29 mouse cellular contexts compared by ENCODE assay signal in genomic region chr2:90977291-90977690, GRCm38 (mm10). TPM values are rescaled to one million over a fixed set of nuclear protein-coding genes. Genes with fewer than 3 reads are reported as not detected.
A peak's percentile ranks its signal among the peaks of the same experiment; 100 is the strongest.
DNase-seq lines count a peak whose midpoint lies in the region; ATAC-seq and TF ChIP-seq lines count a peak whose summit lies in the region.
"Had no signal": no experiment of that assay in that cellular context is flagged by ENCODE, and none has a peak within 500 bp of the region (broad histone marks: within the 10 kb centered on the region; RNA-seq: fewer than 3 reads in every experiment).

No protein-coding gene starts in this region.

- no peak overlapping the region for H3K4me2 ChIP-seq in hindbrain, postnatal 0 days (ENCODE audit: low read depth, low read length)
- no peak overlapping the region for H3K4me2 ChIP-seq in hindbrain, embryonic 13.5 days
- H3K4me2 ChIP-seq: heart, embryonic 13.5 days; hindbrain, embryonic 12.5 days; limb, embryonic 15.5 days; lung, embryonic 15.5 days; neural tube, embryonic 12.5 days had no signal

- no peak overlapping the region for H3K9ac ChIP-seq in hindbrain, postnatal 0 days (replicated peaks; ENCODE audit: low read length)
- H3K9ac ChIP-seq in hindbrain, embryonic 13.5 days, result no peak overlapping the region
- H3K9ac ChIP-seq: heart, embryonic 13.5 days; hindbrain, embryonic 12.5 days; limb, embryonic 15.5 days; liver, embryonic 14.5 days; lung, embryonic 15.5 days; neural tube, embryonic 12.5 days had no signal

- 0 out of 2 replicates have a peak, but pooled peaks cover 2% of the 10 kb centered on the region for H3K4me1 ChIP-seq in hindbrain, postnatal 0 days (ENCODE audit: insufficient read depth, low read length)
- H3K4me1 ChIP-seq in hindbrain, embryonic 13.5 days (replicated peaks), result no peaks in the 10 kb centered on the region
- H3K4me1 ChIP-seq: forebrain, embryonic 10.5 days; hindbrain, embryonic 12.5 days; limb, embryonic 15.5 days; lung, embryonic 15.5 days; neural tube, embryonic 12.5 days had no signal

- H3K4me3 ChIP-seq in layer of hippocampus, adult 2 months, result no peak overlapping the region
- no peak overlapping the region for H3K4me3 ChIP-seq in hindbrain, postnatal 0 days (ENCODE audit: low read length)
- H3K4me3 ChIP-seq in hindbrain, embryonic 13.5 days, result no peak overlapping the region
- H3K4me3 ChIP-seq: forebrain, embryonic 10.5 days; heart, adult 2 months; heart, embryonic 13.5 days; hindbrain, embryonic 12.5 days; limb, embryonic 15.5 days; lung, embryonic 15.5 days; megakaryocyte, embryonic 14.5 days; neural tube, embryonic 12.5 days had no signal

- H3K27ac ChIP-seq in layer of hippocampus, adult 2 months, result peak overlapping the region; percentile 93
- H3K27ac ChIP-seq in hindbrain, postnatal 0 days, result no peak overlapping the region
- H3K27ac ChIP-seq in hindbrain, embryonic 13.5 days, result no peak overlapping the region
- H3K27ac ChIP-seq: forebrain, embryonic 10.5 days; heart, adult 2 months; heart, embryonic 13.5 days; hindbrain, embryonic 12.5 days; kidney, postnatal 0 days; limb, embryonic 15.5 days; liver, embryonic 14.5 days; lung, embryonic 15.5 days; neural tube, embryonic 12.5 days had no signal

- 63% methylated on average over 4 of the region's 4 CpGs for WGBS in hindbrain, postnatal 0 days
- 82% methylated on average over 4 of the region's 4 CpGs for WGBS in hindbrain, embryonic 13.5 days

- no peaks in the 10 kb centered on the region for H3K9me3 ChIP-seq in hindbrain, postnatal 0 days (ENCODE audit: low read length)
- H3K9me3 ChIP-seq in hindbrain, embryonic 13.5 days, result no peaks in the 10 kb centered on the region
- H3K9me3 ChIP-seq: forebrain, embryonic 10.5 days; heart, embryonic 13.5 days; hindbrain, embryonic 12.5 days; limb, embryonic 15.5 days; lung, embryonic 15.5 days; megakaryocyte, embryonic 14.5 days; neural tube, embryonic 12.5 days had no signal

- H3K36me3 ChIP-seq in hindbrain, postnatal 0 days (ENCODE audit: insufficient read depth, low read length), result no peaks in the 10 kb centered on the region
- H3K36me3 ChIP-seq in hindbrain, embryonic 13.5 days, result peaks cover 3% of the 10 kb centered on the region; the same call in 1 of the 2 replicates
- H3K36me3 ChIP-seq: hindbrain, embryonic 12.5 days; lung, embryonic 15.5 days had no signal

- H3K27me3 ChIP-seq in hindbrain, postnatal 0 days (ENCODE audit: insufficient read depth, low read length), result no peaks in the 10 kb centered on the region
- no peaks in the 10 kb centered on the region for H3K27me3 ChIP-seq in hindbrain, embryonic 13.5 days
- H3K27me3 ChIP-seq: heart, embryonic 13.5 days; hindbrain, embryonic 12.5 days; limb, embryonic 15.5 days; lung, embryonic 15.5 days; megakaryocyte, embryonic 14.5 days; neural tube, embryonic 12.5 days had no signal

- DNase-seq in layer of hippocampus, adult 2 months (ENCODE audit: low spot score in 2 of 2), result no peak
- no peak for DNase-seq in layer of hippocampus, postnatal 36 days
- DNase-seq in ZHBTc4 (ENCODE audit: low read depth, low spot score), result peak; percentile 25
- DNase-seq in cerebellum, adult 8-10 months, result peak; percentile 55
- DNase-seq in cerebellum, postnatal 36 days, result peak; percentile 69 to 70
- no peak for DNase-seq in hindbrain, postnatal 0 days (ENCODE audit: low spot score)
- DNase-seq in layer of hippocampus, adult 9-11 months, result no peak
- DNase-seq: adrenal gland, postnatal 14 days; gastrocnemius, postnatal 25 days; heart, adult 2 months; kidney, adult 2 months; lung, postnatal 36 days; midbrain, embryonic 14.5 days; retina, postnatal 1 day; right cerebral cortex, postnatal 25 days; thymus, postnatal 25 days had no signal

- ATAC-seq in hindbrain, postnatal 0 days, result no peak
- ATAC-seq in hindbrain, embryonic 13.5 days (ENCODE audit: low FRiP score), result no peak
- ATAC-seq: CD4-positive, CD25-positive, alpha-beta regulatory T cell, adult 4 months; forebrain, embryonic 16.5 days had no signal

- TF ChIP-seq CTCF in layer of hippocampus, adult 2 months (conservative IDR thresholded peaks at IDR 0.05), result no peak
- no peak for TF ChIP-seq CTCF in hindbrain, postnatal 0 days (IDR thresholded peaks at IDR 0.05; ENCODE audit: low read depth)

RNA-seq across cellular contexts. Expression of gene Celf1, which starts 37.1 kb away (rescaled TPM):
- total RNA-seq in layer of hippocampus, adult 2 months (2021), result 100 to 1,000 TPM; 145 to 147 TPM
- total RNA-seq in layer of hippocampus, postnatal 36 days (2021), result 100 to 1,000 TPM; 148 to 152 TPM
- total RNA-seq in hindbrain, postnatal 0 days (2014; rRNA removed), result 67.0 and 68.6 TPM in 2 replicates
- polyA plus RNA-seq in hindbrain, postnatal 0 days (2015; fragmentation: Nextera tagmentation; extraction: Ambion mirVana), result 59.6 and 63.1 TPM in 2 replicates
- 108 and 121 TPM in 2 replicates for polyA plus RNA-seq in hindbrain, embryonic 13.5 days (2015; fragmentation: Nextera tagmentation; extraction: Ambion mirVana)

RNA-seq across cellular contexts. Expression of gene Rapsn, which starts 58.1 kb away (rescaled TPM):
- under 1 TPM in 1 of 2 experiments, not detected in 1; 0.31 TPM for total RNA-seq in layer of hippocampus, adult 2 months (2021)
- total RNA-seq in layer of hippocampus, postnatal 36 days (2021), result under 1 TPM; 0.22 to 0.61 TPM
- 0.22 TPM in 1 of 2 replicates, not detected in the other for total RNA-seq in hindbrain, postnatal 0 days (2014; rRNA removed)
- polyA plus RNA-seq in hindbrain, postnatal 0 days (2015; fragmentation: Nextera tagmentation; extraction: Ambion mirVana), result 0.88 and 1.1 TPM in 2 replicates
- polyA plus RNA-seq in hindbrain, embryonic 13.5 days (2015; fragmentation: Nextera tagmentation; extraction: Ambion mirVana), result 0.99 and 1.6 TPM in 2 replicates
- total RNA-seq: MEL had no signal

Comparison
In these comparisons a context has a peak if more than half of its experiments do, and no peak if none do; other contexts are left out.
1. DNase-seq: peak in ZHBTc4 (single experiment), cerebellum, adult 8-10 months (single experiment) and cerebellum, postnatal 36 days (2 of 2); none in layer of hippocampus, adult 2 months (0 of 2), layer of hippocampus, postnatal 36 days (0 of 2), hindbrain, postnatal 0 days (single experiment) and layer of hippocampus, adult 9-11 months (single experiment).